Mouse (Mus musculus) heart, adult 9 months (tissue): ENCODE results near the gene Prss2.
"Not testable (repeated sequence)": the region's sequence is repeated elsewhere in the genome, so short reads cannot be mapped to it uniquely, and the experiment has no call there.

Experiments
- DNase-seq, 2 experiments: peaks; one replicate each; pipeline ENCODE4 v3.0.0; 2022; ENCODE audit warnings: low spot score in 2 of 2

Gene Prss2

DNA sequence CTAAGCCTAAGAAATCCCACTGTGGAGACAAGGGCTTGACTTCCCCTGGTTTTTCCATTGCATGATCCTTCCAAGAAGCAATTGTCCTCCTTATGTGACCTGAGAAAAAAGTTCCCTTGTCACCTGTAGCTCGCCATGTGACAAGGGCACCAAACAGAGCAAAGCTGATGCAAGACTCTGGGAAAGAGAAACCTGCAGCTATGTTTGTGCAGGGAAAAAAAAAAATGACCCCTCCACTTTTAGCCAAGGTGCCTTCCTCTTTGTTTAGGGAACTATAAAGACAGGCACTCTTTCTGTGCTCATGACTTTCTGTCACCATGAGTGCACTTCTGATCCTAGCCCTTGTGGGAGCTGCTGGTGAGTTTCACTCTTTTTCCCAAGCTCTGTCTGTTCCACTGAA is at the start of gene Prss2:
Gene Prss2, plus strand, starts transcription at position 301 of the 400 bp plus-strand sequence.
- no peak for DNase-seq

DNA sequence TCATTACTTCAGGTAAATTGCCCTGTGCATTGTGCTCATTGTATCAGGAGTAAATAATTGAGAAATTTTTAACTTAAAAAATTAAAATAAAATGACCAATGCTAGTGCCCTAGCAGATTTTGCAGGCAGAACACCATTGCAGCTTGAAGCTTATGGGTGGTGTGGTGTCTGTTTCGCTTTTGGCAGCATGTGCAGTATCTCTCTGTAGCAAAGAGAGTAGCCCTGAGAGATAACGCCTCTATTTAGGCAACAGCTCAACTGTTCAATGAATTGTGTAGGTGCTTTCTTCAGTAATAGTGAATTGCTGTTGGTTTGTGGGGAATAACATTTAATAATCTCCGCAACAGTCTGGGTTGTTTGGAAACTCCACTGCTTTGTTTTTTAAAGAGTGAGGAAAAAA is 22.2 kb upstream of the Prss2 start:
- DNase-seq, result no peak

- DNase-seq, result no peak
Measured at GRCm38 (mm10) chr6:41504915-41505314, 16.7 kb upstream of the Prss2 start.

DNA sequence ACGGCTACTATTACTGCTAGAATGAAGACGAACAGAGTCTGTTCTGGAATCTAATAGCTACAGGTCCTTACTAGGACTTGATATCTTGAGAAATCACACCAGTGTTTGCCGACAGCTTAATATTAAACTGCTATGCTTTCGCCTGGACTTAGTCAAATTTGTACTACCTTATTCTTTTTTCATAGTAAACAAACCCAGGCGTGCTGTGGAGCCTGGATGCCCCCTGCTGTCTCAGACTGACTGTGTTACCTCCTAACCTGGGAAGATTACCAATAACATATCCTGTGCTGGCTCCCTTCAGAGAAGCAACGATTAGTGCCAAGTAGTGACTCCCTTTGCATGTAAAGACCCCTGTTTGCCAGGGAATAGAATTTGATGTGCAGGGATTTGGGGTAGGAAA is 16.3 kb upstream of the Prss2 start:
- no peak for DNase-seq

- no peak for DNase-seq
Measured at GRCm38 (mm10) chr6:41518017-41518524, 3.5 kb upstream of the Prss2 start.

DNA sequence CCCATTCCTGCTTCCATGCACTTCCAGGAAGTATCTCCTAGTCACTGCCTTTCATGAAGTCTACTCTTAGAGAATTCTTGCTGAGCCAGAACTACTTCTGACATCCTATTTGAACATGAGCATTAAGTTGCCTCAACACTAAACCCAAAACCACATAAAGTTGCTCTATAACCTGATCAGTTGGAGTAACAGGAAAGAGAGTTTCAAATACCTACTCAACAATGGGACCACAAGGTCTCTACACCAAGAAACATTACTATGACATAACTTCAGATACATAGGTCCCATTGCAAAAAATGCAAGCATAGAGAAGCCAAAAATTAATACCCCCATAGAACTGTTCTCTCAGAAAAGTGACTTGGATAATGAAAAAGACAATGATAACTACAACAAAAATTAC is 4.9 kb downstream of the Prss2 start:
- DNase-seq, result no peak

- no peak for DNase-seq
Measured at GRCm38 (mm10) chr6:41527402-41527801, 5.8 kb downstream of the Prss2 start.

GRCm38 (mm10) chr6:41529987-41530386 is 8.4 kb downstream of the Prss2 start:
- not testable (repeated sequence) for DNase-seq

GRCm38 (mm10) chr6:41532181-41532580 is 10.6 kb downstream of the Prss2 start:
- no peak for DNase-seq

DNA sequence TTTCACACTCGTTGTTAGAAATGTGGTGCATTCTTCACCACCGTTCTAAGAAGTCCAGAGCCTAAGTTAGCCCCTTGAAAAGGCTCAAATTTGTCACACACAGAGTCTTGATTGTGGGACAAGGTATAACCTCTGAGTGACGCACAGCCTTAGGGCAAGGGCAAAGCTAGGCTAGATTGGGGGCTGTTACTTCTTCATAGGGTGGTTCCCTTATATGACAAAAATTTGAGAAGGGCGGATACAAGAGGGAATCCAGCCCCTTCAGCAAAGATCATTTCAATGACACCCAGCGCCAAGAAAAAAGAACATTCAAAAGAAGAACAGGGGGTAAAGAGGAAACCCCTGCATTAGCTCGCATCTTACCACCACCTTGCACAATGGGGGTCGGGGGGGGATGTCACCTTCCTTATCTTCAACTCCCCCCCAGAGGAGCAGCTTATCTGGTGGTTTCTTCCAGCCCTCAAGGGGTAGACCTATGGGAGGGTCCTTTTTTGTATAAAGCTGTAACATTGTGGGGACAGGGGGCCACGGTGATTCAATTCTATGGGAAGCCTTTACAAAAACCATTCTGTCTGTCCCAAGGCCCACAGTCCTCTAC is 11.2 kb downstream of the Prss2 start:
- DNase-seq, result no peak

DNA sequence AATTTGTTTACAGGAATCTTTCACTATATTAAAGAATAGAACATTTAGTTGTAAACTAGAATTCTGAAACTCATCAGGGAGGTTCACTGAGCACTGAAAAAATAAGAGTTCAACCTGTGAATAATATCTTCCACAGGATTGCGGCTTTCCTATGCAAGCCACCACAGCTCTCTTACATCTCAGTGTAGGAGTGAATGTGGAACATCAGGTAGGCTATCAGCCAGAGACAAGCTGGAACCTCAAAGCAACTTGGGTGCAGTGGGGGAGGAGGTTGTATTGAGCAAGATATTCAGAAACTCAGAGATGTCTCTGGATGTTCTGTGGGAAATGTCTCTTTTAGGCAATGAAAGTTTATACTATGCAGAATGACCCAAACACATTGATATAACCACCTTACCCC is 15.8 kb downstream of the Prss2 start:
- no peak for DNase-seq

DNA sequence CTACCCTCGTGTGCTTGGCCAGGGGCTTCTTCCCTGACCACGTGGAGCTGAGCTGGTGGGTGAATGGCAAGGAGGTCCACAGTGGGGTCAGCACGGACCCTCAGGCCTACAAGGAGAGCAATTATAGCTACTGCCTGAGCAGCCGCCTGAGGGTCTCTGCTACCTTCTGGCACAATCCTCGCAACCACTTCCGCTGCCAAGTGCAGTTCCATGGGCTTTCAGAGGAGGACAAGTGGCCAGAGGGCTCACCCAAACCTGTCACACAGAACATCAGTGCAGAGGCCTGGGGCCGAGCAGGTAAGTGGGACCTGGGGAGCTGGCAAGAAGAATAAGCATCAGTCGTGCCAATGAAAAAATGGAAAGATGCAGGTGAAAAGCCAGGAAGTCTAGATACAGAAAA is 16.7 kb downstream of the Prss2 start:
- not testable (repeated sequence) for DNase-seq

DNA sequence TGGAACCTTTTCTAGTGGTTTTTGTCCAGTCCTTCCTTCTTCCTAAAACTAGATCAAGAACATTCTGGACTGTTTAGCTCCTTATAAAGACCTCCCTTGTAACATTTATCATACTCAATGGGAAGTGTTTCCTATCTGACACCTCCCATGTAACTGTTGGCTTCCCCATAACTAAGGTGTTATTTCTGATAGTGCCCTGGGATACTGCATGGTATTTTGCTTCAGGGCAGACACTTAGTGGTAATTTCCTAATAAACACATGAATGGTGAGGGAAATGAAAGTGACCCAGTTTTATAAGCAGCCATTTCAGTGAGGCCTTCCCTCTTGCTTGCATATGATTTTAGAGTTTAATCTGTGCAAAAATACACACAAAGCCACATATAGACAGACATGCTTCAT is 19.2 kb downstream of the Prss2 start:
- DNase-seq, result no peak

DNA sequence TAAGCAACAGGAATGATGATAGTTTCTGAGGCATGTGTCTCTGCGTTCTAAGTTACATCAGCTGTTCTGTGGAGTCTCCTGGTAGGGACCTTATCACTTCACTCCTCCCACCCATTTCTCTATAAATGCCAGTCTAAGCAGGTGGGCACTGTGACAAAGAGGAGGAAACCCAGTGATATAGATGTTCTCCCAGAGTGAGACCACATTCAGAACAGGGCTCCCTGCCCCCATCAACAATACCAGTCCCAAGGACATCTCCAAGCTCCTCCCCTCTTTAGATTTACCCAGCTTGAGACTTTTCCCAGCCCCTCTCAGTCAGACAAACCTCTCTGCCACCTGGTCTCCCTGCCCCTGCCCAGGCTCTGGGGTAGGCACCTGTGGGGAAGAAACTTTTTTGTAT is 20.2 kb downstream of the Prss2 start:
- no peak for DNase-seq

DNA sequence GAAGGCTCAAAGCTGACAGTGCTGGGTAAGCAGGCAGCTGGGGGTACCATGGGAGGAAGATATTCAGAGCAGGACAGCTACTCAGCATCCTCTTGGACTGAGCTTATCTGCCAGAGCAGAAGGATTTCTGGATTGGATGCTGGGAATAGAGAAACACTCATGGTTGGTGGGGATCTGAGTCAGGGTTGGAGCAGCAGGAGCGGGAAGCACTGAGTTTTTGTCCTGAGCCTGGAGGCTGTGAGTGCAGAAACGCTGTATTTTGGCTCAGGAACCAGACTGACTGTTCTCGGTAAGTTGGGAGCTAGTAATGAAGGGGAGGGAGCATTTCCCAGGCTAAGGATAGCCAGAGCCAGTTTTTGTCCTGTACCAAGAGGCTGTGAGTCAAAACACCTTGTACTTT is 21.4 kb downstream of the Prss2 start:
- no peak for DNase-seq

GRCm38 (mm10) chr6:41543411-41544050 is 21.9 kb downstream of the Prss2 start:
- DNase-seq, result no peak

GRCm38 (mm10) chr6:41544381-41544924 is 22.9 kb downstream of the Prss2 start:
- DNase-seq, result no peak

DNA sequence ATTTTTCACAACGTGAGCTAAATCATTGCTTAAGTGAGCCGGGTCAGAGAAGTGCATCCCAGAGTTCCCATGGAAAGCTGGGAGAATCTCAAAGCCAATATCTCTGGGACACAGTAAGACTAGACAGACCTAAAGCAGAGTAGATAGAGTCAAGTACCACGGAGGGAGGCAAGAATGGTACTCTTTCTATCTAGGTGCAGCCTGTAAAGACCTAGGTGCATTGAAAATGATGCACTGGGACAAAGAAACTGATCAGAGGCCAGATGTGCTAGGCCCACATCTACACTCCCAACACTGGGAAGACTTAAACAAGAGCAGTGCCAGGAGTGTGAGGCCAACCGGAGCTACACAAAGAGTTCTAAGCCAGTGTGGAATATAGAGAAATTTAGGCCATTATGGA is 23.7 kb downstream of the Prss2 start:
- no peak for DNase-seq

DNA sequence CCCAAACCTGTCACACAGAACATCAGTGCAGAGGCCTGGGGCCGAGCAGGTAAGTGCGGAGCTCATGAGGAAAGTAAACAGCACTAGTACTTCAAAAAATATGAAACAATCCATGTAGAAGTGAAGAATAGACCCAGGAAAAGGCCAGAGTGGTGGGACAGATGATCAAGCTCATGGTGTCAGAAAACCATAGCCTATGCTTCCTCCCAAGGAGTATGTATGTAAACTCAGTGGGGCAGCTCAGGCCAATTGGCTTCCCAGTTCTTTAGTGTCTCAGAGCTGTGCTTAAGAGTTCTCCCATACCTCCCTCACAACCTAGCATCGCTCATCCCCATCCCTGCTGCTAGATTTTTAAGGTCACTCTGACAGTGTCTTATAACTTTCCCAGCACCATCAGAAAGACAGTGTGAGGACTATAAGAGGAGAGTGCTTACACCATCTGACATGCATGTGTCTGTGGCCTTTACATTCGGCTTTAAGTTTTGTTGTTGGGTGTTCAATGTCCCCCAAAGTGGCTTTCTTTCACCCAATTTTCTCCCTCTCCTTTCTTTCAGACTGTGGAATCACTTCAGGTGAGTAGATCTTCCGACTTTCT is 25.6 kb downstream of the Prss2 start:
- DNase-seq, result no peak

- DNase-seq, result no peak
Measured at GRCm38 (mm10) chr6:41548286-41548685, 26.7 kb downstream of the Prss2 start.

GRCm38 (mm10) chr6:41553356-41554010 is 31.9 kb downstream of the Prss2 start:
- no peak for DNase-seq
